Mouse (Mus musculus): ENCODE results near the gene Ggta1.

The Ggta1 gene

GRCm38 (mm10) chr2:35462791-35463281, at the start of gene Ggta1:
Gene Ggta1, minus strand, starts transcription at chr2:35463231.
- DNase-seq (ENCODE audit: low spot score in 2 of 2) = no peak

- DNase-seq (ENCODE audit: low spot score in 2 of 2) = no peak
Observed at GRCm38 (mm10) chr2:35512226-35512625, 49.2 kb upstream of the Ggta1 start.

- DNase-seq (ENCODE audit: low spot score in 2 of 2) = no peak
Observed at GRCm38 (mm10) chr2:35510920-35511319, 47.9 kb upstream of the Ggta1 start.

- no peak for DNase-seq (ENCODE audit: low spot score in 2 of 2)
Observed at GRCm38 (mm10) chr2:35509888-35510287, 46.9 kb upstream of the Ggta1 start.

GRCm38 (mm10) chr2:35509343-35509667, 46.3 kb upstream of the Ggta1 start:
- DNase-seq (ENCODE audit: low spot score in 2 of 2) = no peak

GRCm38 (mm10) chr2:35508597-35509342, 45.7 kb upstream of the Ggta1 start:
- peak; percentile 70 to 81 for DNase-seq (ENCODE audit: low spot score in 2 of 2)

GRCm38 (mm10) chr2:35507191-35507511, 44.1 kb upstream of the Ggta1 start:
- peak; percentile 53 to 70 for DNase-seq (ENCODE audit: low spot score in 2 of 2)

- DNase-seq (ENCODE audit: low spot score in 2 of 2) = peak; percentile 61 to 68
Observed at GRCm38 (mm10) chr2:35506311-35507190, 43.5 kb upstream of the Ggta1 start.

- no peak for DNase-seq (ENCODE audit: low spot score in 2 of 2)
Observed at GRCm38 (mm10) chr2:35505519-35506286, 42.7 kb upstream of the Ggta1 start.

GRCm38 (mm10) chr2:35504417-35504776, 41.4 kb upstream of the Ggta1 start:
- no peak for DNase-seq (ENCODE audit: low spot score in 2 of 2)

- no peak for DNase-seq (ENCODE audit: low spot score in 2 of 2)
Observed at GRCm38 (mm10) chr2:35503723-35504416, 40.8 kb upstream of the Ggta1 start.

- no peak for DNase-seq (ENCODE audit: low spot score in 2 of 2)
Observed at GRCm38 (mm10) chr2:35503021-35503722, 40.1 kb upstream of the Ggta1 start.

GRCm38 (mm10) chr2:35502561-35502960, 39.5 kb upstream of the Ggta1 start:
- no peak for DNase-seq (ENCODE audit: low spot score in 2 of 2)

- no peak for DNase-seq (ENCODE audit: low spot score in 2 of 2)
Observed at GRCm38 (mm10) chr2:35499474-35499873, 36.4 kb upstream of the Ggta1 start.

GRCm38 (mm10) chr2:35498961-35499360, 35.9 kb upstream of the Ggta1 start:
- DNase-seq (ENCODE audit: low spot score in 2 of 2) = no peak

- DNase-seq (ENCODE audit: low spot score in 2 of 2) = no peak
Observed at GRCm38 (mm10) chr2:35497662-35498196, 34.7 kb upstream of the Ggta1 start.

- no peak for DNase-seq (ENCODE audit: low spot score in 2 of 2)
Observed at GRCm38 (mm10) chr2:35496279-35497013, 33.4 kb upstream of the Ggta1 start.

GRCm38 (mm10) chr2:35495486-35496278, 32.7 kb upstream of the Ggta1 start:
- no peak for DNase-seq (ENCODE audit: low spot score in 2 of 2)

- DNase-seq (ENCODE audit: low spot score in 2 of 2) = no peak
Observed at GRCm38 (mm10) chr2:35493566-35493965, 30.5 kb upstream of the Ggta1 start.
